Mouse (Mus musculus) embryonic fibroblast, embryonic 13.5 days (primary cell): ENCODE data around the gene Tom1l2.

Experiments used
- CTCF ChIP-seq: IDR thresholded peaks from 2 replicates; pipeline ENCODE4 v1.5.1; 2011; ENCODE audit warnings: mild to moderate bottlenecking, control low read depth, low read length, moderate library complexity, borderline replicate concordance; ENCODE audit not compliant: insufficient read depth
- POLR2A ChIP-seq: IDR thresholded peaks from 2 replicates; pipeline ENCODE4 v1.6.1; 2011; ENCODE audit warnings: low read depth, mild to moderate bottlenecking, control low read depth, low read length, moderate library complexity

- TF ChIP-seq POLR2A = peak; percentile 64
- 0 out of 2 replicates have a peak, but pooled peaks have one; percentile 9 for TF ChIP-seq CTCF
Measured at GRCm38 (mm10) chr11:60222469-60223236, 130.1 kb downstream of the Tom1l2 start, which contains the start of gene Srebf1.
